Mouse (Mus musculus): Measurements from ENCODE around the gene Popdc2.

- no peak for TF ChIP-seq CTCF (IDR thresholded peaks at IDR 0.05; ENCODE audit: extremely low read depth, insufficient read depth, insufficient read length, insufficient replicate concordance)
- no peak for TF ChIP-seq POLR2A (IDR thresholded peaks at IDR 0.05; ENCODE audit: low read depth, low read length)
Measured at GRCm38 (mm10) chr16:38385700-38386099, 23.7 kb downstream of the Popdc2 start.

All from spleen, adult 2 months (tissue).